Mouse (Mus musculus) monocyte, adult 2 months (primary cell): Measurements from ENCODE around the gene Vhl.

Experiments used
- DNase-seq, 2 experiments: peaks; one replicate each; pipeline ENCODE4 v3.0.0; 2022; ENCODE audit warnings: low spot score in 2 of 2, low read depth in 1 of 2

Gene Vhl

GRCm38 (mm10) chr6:113623941-113624751 is at the start of gene Vhl:
TSS of gene Vhl (plus strand) at chr6:113623959.
- peak in 1 of 2 experiments; percentile 69 for DNase-seq

- DNase-seq, result no peak
Observed at GRCm38 (mm10) chr6:113576044-113576443, 47.7 kb upstream of the Vhl start.

GRCm38 (mm10) chr6:113579306-113579705 is 44.5 kb upstream of the Vhl start:
- no peak for DNase-seq

- no peak for DNase-seq
Observed at GRCm38 (mm10) chr6:113583023-113583422, 40.7 kb upstream of the Vhl start.

- DNase-seq, result no peak
Observed at GRCm38 (mm10) chr6:113585065-113585464, 38.7 kb upstream of the Vhl start.

GRCm38 (mm10) chr6:113586466-113587183 is 37.1 kb upstream of the Vhl start:
- DNase-seq, result no peak

GRCm38 (mm10) chr6:113592637-113593036 is 31.1 kb upstream of the Vhl start:
- no peak for DNase-seq

GRCm38 (mm10) chr6:113597945-113598344 is 25.8 kb upstream of the Vhl start:
- no peak for DNase-seq

GRCm38 (mm10) chr6:113599833-113600232 is 23.9 kb upstream of the Vhl start:
- no peak for DNase-seq

- no peak for DNase-seq
Observed at GRCm38 (mm10) chr6:113600543-113601139, 23.1 kb upstream of the Vhl start, which contains the start of gene Fancd2os. TSS of gene Fancd2os (minus strand) at chr6:113600715.

- DNase-seq, result no peak
Observed at GRCm38 (mm10) chr6:113602821-113603220, 20.9 kb upstream of the Vhl start.

- no peak for DNase-seq
Observed at GRCm38 (mm10) chr6:113603993-113604392, 19.8 kb upstream of the Vhl start.

- DNase-seq, result peak; percentile 54 to 79
Observed at GRCm38 (mm10) chr6:113604432-113605223, 19.1 kb upstream of the Vhl start, which contains the start of gene Brk1. TSS of gene Brk1 (plus strand) at chr6:113604772.

- no peak for DNase-seq
Observed at GRCm38 (mm10) chr6:113605224-113605545, 18.6 kb upstream of the Vhl start.

- no peak for DNase-seq
Observed at GRCm38 (mm10) chr6:113608871-113609270, 14.9 kb upstream of the Vhl start.

GRCm38 (mm10) chr6:113609293-113609692 is 14.5 kb upstream of the Vhl start:
- no peak for DNase-seq

GRCm38 (mm10) chr6:113612258-113612969 is 11.3 kb upstream of the Vhl start:
- no peak for DNase-seq

GRCm38 (mm10) chr6:113614152-113614551 is 9.6 kb upstream of the Vhl start:
- no peak for DNase-seq

GRCm38 (mm10) chr6:113614997-113615396 is 8.8 kb upstream of the Vhl start:
- no peak for DNase-seq

GRCm38 (mm10) chr6:113615489-113615888 is 8.3 kb upstream of the Vhl start:
- DNase-seq, result no peak

- no peak for DNase-seq
Observed at GRCm38 (mm10) chr6:113623386-113623785, 373 bp upstream of the Vhl start.
